Mouse (Mus musculus) gastrocnemius, adult 2 months (tissue): ENCODE results near the gene Vipr2. TPM values are rescaled to one million over a fixed set of nuclear protein-coding genes. Genes with fewer than 3 reads are reported as not detected.

Source experiments
- DNase-seq: peaks from one replicate; pipeline ENCODE4 v3.0.0; 2022
- H3K27ac ChIP-seq: fragments of 200-600 bp; 2 replicates; pipeline ENCODE4 v1.8.1; 2022; ENCODE audit warnings: mild to moderate bottlenecking
- H3K4me3 ChIP-seq: fragments of 200-600 bp; 2 replicates; pipeline ENCODE4 v1.8.1; 2022; ENCODE audit warnings: mild to moderate bottlenecking, moderate library complexity
- CTCF ChIP-seq: fragments of 200-600 bp; IDR thresholded peaks from 2 replicates; pipeline ENCODE4 v1.8.1; 2022; ENCODE audit warnings: antibody characterized with exemption, mild to moderate bottlenecking, moderate library complexity
- intact Hi-C: fragments of 180-260 bp; cut with DNase I; formaldehyde crosslinking; loops from one replicate; pipeline ENCODE4 v1.15.1; 2025
- total RNA-seq, 2 experiments: library from RNA; stranded (reverse); gene quantifications; 2 replicates each; pipeline ENCODE4 v1.2.3; 2021

The Vipr2 gene
- total RNA-seq, 2 experiments from 2014 or later: 1.5 to 3.0 TPM

DNA sequence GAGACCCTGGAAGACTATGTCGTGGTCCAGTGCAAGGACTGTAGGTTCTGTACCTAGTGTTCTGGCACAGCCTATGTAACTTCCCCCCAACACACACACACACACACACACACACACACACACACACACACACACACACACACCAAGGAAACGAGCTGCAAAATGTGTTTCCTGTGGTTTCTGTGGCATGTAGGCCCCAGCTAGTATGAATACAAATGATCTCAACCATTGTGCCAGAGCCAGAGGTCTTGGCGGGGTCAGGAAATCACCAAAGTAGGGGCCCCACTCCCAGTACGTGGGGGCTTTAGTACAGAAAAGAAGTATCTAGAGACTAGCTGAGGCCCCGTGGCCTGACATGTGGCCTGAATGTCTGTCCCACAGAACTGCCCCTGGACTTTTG, 67.7 kb downstream of the Vipr2 start:
- intact Hi-C loops: no loop called here
- Histone ChIP-seq H3K4me3 (no peak overlapping the region), H3K27ac (no peak overlapping the region)
- no peak for DNase-seq
- no peak for TF ChIP-seq CTCF

DNA sequence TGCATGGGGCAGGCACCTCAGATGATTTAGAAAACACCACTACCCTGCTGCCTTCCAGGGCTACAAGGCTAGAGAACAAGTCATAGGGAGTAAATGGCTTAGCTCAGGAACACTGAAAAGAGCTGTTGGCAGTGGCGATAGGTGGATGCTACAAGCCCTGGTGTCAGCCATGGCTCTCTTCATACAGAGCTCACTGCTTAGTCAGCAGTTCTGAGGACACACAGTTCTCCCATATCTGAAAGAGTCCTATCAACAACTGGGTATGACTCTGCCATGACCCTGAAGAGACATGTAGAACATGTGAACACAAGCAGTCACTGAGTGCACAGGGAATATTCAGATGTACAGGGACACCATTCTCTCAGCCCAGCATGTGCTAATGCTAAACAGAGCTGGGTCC, 68.2 kb downstream of the Vipr2 start:
- H3K4me3 ChIP-seq: no peak overlapping the region
- H3K27ac ChIP-seq: no peak overlapping the region
- no peak for TF ChIP-seq CTCF
- intact Hi-C loops: no loop called here
- DNase-seq: no peak

DNA sequence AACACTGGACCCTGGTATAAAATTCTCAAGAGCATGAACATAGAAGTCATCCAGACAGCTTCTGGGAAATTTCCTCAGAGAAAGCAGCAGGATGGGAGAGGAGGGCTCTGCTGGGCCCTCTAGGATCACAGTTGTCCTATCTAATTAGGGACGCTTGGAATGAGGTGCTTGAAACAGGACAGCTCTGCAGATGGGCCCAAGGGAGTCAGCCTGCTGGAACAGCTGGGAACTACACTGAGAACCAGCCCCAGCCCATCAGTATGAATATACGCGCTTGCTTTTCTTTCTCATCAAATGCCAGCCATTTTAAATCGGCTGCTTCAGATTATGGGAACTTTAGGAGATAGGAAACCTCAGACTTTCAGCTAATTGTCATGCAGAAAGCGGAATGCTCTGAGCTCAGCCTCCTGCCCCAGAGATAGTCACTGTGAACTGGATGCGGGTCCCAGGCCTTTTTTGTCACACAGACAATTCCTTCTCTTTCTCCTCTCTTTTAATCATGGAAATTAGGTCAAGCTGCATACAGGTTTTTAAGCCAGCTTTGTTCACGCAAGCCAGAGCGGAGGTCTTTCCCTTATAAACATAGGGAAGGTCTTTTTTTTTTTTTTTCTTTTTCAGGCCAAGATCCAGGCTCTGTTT, 69.6 kb downstream of the Vipr2 start:
- intact Hi-C loops: no loop called here
- Histone ChIP-seq H3K27ac (no peak overlapping the region), H3K4me3 (no peak overlapping the region)
- DNase-seq: no peak
- TF ChIP-seq CTCF: peak; percentile 11; the same call in 1 of the 2 replicates

DNA sequence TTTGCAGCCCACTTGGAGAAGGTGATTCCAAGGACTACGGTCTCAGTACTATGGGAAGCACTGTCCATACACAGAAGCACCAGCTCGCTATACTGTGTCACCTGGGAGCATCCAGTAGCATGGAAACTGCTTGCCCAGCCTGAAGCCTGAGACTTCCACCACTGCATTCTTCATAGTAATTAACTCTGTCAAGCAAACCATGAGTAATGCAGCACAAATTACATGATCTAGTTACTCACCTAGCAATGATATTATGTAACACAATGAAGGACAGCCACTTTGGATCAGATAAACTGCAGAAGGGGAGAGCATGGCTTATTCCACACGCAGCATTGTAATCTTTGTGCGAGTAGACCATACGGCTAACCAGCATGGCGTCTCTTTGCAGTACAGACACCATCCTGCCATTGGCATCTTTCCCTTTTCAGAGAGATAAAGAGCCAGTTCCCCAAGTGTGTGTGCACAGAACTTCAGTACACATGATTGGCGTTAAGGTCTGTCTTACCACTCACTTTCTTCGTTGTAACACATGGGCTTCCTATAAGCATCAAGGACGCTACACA, 75.4 kb downstream of the Vipr2 start:
- TF ChIP-seq CTCF: no peak
- no peak for DNase-seq
- Histone ChIP-seq H3K27ac (no peak overlapping the region), H3K4me3 (no peak overlapping the region)
- intact Hi-C loops: no loop called here

DNA sequence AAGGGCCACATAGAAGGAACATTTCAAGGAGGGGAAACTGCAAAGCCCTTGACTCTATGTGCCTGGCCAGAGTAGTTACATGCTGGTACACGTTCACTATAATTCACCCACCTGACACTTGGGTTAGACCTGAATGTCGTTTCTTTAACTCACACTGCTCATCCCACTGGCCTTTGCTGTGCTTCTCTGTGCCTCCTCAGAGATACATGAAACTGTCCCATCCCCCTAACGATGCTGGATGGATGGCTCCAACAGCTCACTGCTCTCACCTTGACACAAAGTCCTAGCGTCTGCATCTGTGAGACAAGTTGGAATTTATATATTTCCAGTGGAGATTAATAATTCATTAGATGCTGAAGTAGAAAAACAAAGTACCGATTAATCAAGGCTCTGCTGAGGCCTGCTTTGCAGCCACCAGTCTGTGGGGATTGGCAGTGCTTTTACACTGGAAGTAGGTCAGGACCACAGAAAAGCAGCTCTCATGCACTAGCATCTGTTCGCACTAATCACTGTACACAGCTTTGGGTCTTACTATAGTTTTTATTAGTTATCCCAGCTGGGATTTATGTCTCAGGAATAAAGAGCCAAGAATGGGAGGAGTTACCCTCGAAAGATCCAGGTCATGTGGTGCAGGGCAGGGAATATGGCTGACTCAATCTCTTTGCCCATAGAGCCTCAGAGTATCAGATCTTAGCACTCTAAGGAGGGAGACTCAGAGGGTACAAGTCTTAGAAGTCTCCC, 79.4 kb downstream of the Vipr2 start:
- no peak overlapping the region for H3K27ac ChIP-seq
- intact Hi-C loops: no loop called here
- DNase-seq: no peak
- no peak for TF ChIP-seq CTCF
- no peak overlapping the region for H3K4me3 ChIP-seq

DNA sequence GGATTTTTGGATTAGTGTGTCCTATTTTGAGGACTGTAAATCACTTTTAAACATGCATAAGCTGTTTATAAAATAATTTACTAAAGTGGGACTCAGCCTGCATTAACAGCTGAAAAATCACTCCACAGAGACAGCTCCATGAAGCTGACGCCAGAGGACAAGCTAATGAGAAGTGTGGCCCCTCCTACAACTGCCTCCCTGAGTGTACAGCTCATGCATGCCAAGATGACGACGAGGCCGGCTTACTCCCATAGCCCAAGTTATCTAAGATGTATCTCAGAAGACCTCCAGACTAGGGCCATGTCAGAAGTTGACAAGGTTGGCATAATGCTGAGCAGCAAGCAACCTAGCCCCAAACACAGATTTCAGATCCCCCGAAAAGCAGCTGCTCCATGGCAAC, 81.7 kb downstream of the Vipr2 start:
- intact Hi-C loops: no loop called here

DNA sequence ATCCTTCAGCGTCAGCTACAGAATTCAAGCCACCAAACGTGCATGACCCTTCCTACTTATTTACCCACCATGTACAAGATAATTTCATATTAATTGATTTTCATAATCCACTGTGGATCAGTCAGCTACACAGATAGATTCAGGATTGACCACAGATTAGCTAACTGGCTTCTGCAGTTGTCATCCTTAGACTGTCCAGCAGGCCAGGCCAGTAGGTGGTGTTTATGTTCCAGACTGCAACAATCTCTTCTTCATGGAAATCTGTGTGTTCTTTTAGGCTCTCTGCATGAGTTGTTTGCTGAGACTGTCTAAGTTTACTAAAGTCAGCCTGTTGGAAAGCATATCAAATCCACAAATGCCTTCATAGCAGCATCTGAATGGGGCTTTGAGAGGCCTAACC, 82.2 kb downstream of the Vipr2 start:
- H3K4me3 ChIP-seq: no peak overlapping the region
- DNase-seq: no peak
- H3K27ac ChIP-seq: no peak overlapping the region
- no peak for TF ChIP-seq CTCF
- intact Hi-C loops: no loop called here

More for the DNA sequence above, 81.7 kb downstream of the Vipr2 start:
- DNase-seq: no peak
- TF ChIP-seq CTCF: no peak
- no peak overlapping the region for H3K4me3 ChIP-seq
- H3K27ac ChIP-seq: no peak overlapping the region

DNA sequence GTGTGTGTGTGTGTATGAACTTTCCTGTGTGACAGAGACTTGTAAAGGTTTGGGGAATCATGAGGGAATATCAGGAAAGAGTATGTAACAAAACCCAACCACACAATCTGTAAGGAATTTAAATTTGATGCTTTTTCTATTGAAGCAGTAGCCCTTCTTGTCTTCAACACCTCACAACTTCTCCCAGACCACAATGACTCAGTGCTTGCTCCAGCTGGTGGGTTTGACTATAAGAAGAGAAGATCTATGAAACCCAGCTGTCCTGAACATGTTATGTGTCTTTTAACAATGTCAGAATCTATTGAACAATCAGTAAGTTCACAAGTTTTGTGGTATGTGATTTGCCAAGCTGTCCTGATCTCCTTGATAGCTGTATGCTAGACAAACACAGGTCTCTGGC, 87.8 kb downstream of the Vipr2 start:
- intact Hi-C loops: no loop called here
- H3K4me3 ChIP-seq: no peak overlapping the region
- no peak overlapping the region for H3K27ac ChIP-seq
- no peak for TF ChIP-seq CTCF
- no peak for DNase-seq

DNA sequence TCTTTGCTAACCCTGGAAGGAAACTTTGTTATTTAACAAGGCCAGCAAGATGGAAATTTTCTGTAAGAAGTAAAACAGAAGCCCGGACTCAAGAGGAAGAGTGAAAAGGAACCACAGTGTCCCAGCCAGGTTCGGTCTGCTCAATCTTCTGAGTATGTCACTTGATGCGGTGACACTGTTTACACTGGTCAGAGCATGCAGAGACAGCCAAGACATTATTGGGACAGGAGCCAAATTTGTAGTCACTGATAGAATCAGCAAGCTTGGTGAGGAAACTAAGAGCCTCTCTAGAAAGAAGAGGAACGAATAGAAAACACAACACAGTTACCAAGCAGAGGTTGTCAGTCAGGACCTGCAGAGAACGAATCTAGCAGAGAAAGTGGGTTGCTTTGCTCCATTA, 92.1 kb downstream of the Vipr2 start:
- peak overlapping the region; percentile 68 for H3K27ac ChIP-seq
- peak; percentile 40 for DNase-seq
- intact Hi-C loops: no loop called here
- TF ChIP-seq CTCF: no peak
- H3K4me3 ChIP-seq: peak overlapping the region; percentile 22

DNA sequence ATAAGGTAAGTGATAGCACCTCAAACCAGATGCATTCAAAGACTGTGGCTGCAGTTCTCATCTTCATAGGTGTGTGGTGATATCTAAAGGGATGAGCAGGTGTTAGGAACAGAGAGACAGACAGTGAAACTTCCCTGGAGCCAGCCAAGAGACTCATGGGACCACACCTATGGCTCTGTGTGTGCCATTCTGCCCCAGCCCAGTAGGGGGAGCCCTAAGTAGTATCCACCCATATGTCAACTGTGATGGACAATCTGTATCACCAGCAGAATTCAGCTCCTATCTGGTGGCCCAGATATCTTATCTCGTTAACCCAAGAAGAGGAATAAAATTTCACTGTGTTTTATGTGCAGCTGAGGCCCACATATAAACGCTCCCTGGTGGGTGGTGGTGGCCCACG, 99.4 kb downstream of the Vipr2 start:
- peak; percentile 39 for TF ChIP-seq CTCF
- Histone ChIP-seq H3K27ac (no peak overlapping the region), H3K4me3 (no peak overlapping the region)
- DNase-seq: no peak
- intact Hi-C loops: no loop called here

DNA sequence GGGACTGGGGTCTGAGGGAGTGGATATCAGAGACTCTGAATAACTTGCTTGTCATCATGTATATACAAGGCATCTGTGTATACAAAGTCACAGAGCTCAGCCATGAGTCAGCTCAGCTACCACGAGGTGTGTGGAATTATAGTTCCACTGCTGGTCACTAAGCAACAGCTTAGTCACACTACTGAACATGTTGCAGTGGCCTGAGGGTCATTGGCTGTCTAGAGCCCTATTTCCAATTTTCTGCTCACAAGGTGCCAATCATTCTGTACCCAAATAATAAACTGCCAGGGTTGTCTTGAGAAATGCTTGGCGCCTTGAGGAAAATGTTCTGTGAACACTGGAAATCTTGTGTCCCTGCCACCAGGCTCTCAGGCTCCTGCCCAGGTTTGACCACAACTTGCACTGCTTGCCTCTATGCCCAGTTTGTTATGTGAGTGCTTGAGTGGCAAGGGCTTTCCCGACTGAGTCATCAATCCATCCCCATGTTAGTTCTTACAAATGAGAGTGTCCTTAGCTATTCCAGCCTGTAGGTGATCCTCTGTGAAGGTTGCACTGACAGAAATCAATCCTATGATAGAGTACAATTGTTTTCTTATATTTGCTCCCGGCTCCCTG, 104.0 kb downstream of the Vipr2 start:
- Histone ChIP-seq H3K4me3 (no peak overlapping the region), H3K27ac (no peak overlapping the region)
- TF ChIP-seq CTCF: no peak
- intact Hi-C loops: no loop called here
- DNase-seq: no peak

DNA sequence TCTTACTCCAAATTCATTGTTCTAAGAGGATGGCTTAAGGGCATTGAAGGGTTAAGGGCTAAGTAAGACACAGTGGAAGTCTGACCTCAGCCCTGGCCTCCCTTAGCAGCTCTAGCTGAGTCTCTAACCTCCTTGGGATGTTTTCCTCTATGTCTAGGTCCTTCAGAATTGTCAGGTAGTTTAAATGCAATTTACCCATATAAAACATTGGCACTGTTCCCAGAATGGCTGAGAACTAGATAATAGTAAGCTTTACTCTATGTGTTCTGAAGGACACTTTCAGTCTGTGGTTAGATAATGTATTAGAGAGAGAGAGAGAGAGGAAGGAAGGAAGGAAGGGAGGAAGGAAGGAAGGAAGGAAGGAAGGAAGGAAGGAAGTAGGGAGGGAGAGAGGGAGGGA, 104.8 kb downstream of the Vipr2 start:
- Histone ChIP-seq H3K4me3 (no peak overlapping the region), H3K27ac (no peak overlapping the region)
- no peak for TF ChIP-seq CTCF
- no peak for DNase-seq
- intact Hi-C loops: no loop called here

DNA sequence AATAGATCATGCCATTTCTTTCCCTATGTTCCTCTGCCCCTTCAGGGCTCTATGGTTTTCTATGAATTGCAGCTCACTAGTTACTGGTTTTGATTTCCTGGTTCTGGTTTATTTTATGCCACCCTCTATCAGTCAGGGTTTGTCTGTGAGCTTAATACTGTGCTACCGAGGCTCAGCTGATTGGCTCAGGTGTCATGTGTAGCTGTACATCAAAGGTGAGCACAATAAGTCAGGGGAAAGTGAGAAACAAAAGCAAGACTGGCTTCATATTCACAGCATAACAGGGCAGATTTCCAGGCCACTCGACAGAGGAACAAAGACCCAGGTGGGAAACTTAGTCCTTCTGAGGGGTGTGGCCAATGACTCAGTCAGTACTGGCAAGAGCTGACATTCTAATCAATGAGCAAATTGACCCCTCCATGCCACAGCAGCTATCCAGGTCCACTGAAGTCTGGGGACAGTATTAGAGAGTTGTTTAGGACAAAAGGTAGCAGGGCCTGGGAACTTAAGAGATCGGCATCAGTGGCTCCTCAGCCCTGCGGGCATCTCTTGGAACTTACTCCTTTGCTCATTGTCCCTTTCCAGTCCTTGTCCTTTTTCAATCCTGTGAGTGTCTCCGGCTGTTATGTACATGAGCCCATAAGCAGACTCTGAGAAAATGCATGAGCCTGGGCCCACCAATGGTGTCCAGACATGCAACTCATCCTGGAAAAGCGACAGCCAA, 105.8 kb downstream of the Vipr2 start:
- intact Hi-C loops: no loop called here
- no peak overlapping the region for H3K27ac ChIP-seq
- DNase-seq: no peak
- no peak for TF ChIP-seq CTCF
- no peak overlapping the region for H3K4me3 ChIP-seq
